Mouse (Mus musculus) liver, adult (tissue): ENCODE data around the gene Asxl2.

Experiments
- GATA4 ChIP-seq: IDR thresholded peaks from 2 replicates; pipeline ENCODE4 v1.6.1; 2014; ENCODE audit warnings: mild to moderate bottlenecking, low read length; ENCODE audit not compliant: insufficient replicate concordance

Gene Asxl2

GRCm38 (mm10) chr12:3425375-3426341 is 999 bp upstream of the Asxl2 start:
- no peak for TF ChIP-seq GATA4

- TF ChIP-seq GATA4: peak; percentile 44; the same call in 1 of the 2 replicates
Observed at GRCm38 (mm10) chr12:3427067-3427889, 621 bp downstream of the Asxl2 start.

- TF ChIP-seq GATA4: no peak
Observed at GRCm38 (mm10) chr12:3427891-3428775, 1.5 kb downstream of the Asxl2 start.

- TF ChIP-seq GATA4: no peak
Observed at GRCm38 (mm10) chr12:3429681-3430442, 3.2 kb downstream of the Asxl2 start.

GRCm38 (mm10) chr12:3430443-3430753 is 3.7 kb downstream of the Asxl2 start:
- no peak for TF ChIP-seq GATA4

GRCm38 (mm10) chr12:3430985-3431384 is 4.3 kb downstream of the Asxl2 start:
- TF ChIP-seq GATA4: no peak

- no peak for TF ChIP-seq GATA4
Observed at GRCm38 (mm10) chr12:3433736-3434135, 7.1 kb downstream of the Asxl2 start.

- TF ChIP-seq GATA4: no peak
Observed at GRCm38 (mm10) chr12:3436446-3436845, 9.8 kb downstream of the Asxl2 start.

GRCm38 (mm10) chr12:3437815-3438214 is 11.2 kb downstream of the Asxl2 start:
- TF ChIP-seq GATA4: no peak

- TF ChIP-seq GATA4: no peak
Observed at GRCm38 (mm10) chr12:3440916-3441315, 14.3 kb downstream of the Asxl2 start.

- TF ChIP-seq GATA4: no peak
Observed at GRCm38 (mm10) chr12:3441361-3441760, 14.7 kb downstream of the Asxl2 start.

- no peak for TF ChIP-seq GATA4
Observed at GRCm38 (mm10) chr12:3453554-3453953, 26.9 kb downstream of the Asxl2 start.

- no peak for TF ChIP-seq GATA4
Observed at GRCm38 (mm10) chr12:3463087-3463486, 36.4 kb downstream of the Asxl2 start.

- TF ChIP-seq GATA4: no peak
Observed at GRCm38 (mm10) chr12:3499662-3500061, 73.0 kb downstream of the Asxl2 start.
